In genomic region chr2:170772885-170773270, GRCm38 (mm10) we compare ENCODE assay signal across 18 mouse cellular contexts. TPM values are rescaled to one million over a fixed set of nuclear protein-coding genes. Genes with fewer than 3 reads are reported as not detected.
DNase-seq lines count a peak whose midpoint lies in the region; ATAC-seq and TF ChIP-seq lines count a peak whose summit lies in the region.
"Had no signal": no experiment of that assay in that cellular context is flagged by ENCODE, and none has a peak within 500 bp of the region (broad histone marks: within the 10 kb centered on the region; RNA-seq: fewer than 3 reads in every experiment).

No protein-coding gene starts in this region.

- no peak overlapping the region for H3K4me2 ChIP-seq in forebrain, embryonic 11.5 days (ENCODE audit: low read depth, low read length, severe bottlenecking)
- H3K4me2 ChIP-seq in hindbrain, embryonic 14.5 days (replicated peaks) = peak overlapping the region; percentile 36
- no peak overlapping the region for H3K4me2 ChIP-seq in midbrain, postnatal 0 days (ENCODE audit: low read depth, low read length, poor library complexity, severe bottlenecking)

- no peak for DNase-seq in layer of hippocampus, adult 2 months (ENCODE audit: low spot score in 2 of 2)
- DNase-seq in layer of hippocampus, adult 9-10 months (ENCODE audit: low spot score) = no peak
- no peak for DNase-seq in forebrain, embryonic 11.5 days (ENCODE audit: low spot score)
- DNase-seq in hindbrain, embryonic 14.5 days (ENCODE audit: low spot score) = no peak
- DNase-seq in midbrain, postnatal 0 days (ENCODE audit: low spot score) = no peak
- no peak for DNase-seq in yolk sac, embryonic 10.5 days (ENCODE audit: low spot score)
- no peak for DNase-seq in gastrocnemius, adult 18-20 months (ENCODE audit: low spot score)
- DNase-seq in adrenal gland, adult 2 months = no peak
- DNase-seq: layer of hippocampus, adult 9-11 months; liver, postnatal 0 days; lung, postnatal 4 days; thymus, postnatal 25 days had no signal

- no peaks in the 10 kb centered on the region for H3K36me3 ChIP-seq in forebrain, embryonic 11.5 days (ENCODE audit: control insufficient read depth, insufficient read depth, low read length)
- H3K36me3 ChIP-seq in hindbrain, embryonic 14.5 days (replicated peaks; ENCODE audit: control insufficient read depth, insufficient read depth) = no peaks in the 10 kb centered on the region
- H3K36me3 ChIP-seq in midbrain, postnatal 0 days (ENCODE audit: insufficient read depth, low read length) = no peaks in the 10 kb centered on the region
- H3K36me3 ChIP-seq: G1E; kidney, embryonic 15.5 days; limb, embryonic 13.5 days had no signal

- peaks cover 10% of the 10 kb centered on the region; the same call in 1 of the 2 replicates for H3K4me1 ChIP-seq in forebrain, embryonic 11.5 days (replicated peaks; ENCODE audit: control insufficient read depth, insufficient read depth, low read length)
- H3K4me1 ChIP-seq in hindbrain, embryonic 14.5 days (replicated peaks; ENCODE audit: control insufficient read depth, insufficient read depth, low read length) = peaks cover 33% of the 10 kb centered on the region
- H3K4me1 ChIP-seq in midbrain, postnatal 0 days (ENCODE audit: insufficient read depth, low read length) = peaks cover 9% of the 10 kb centered on the region; the same call in 1 of the 2 replicates

- H3K27ac ChIP-seq in layer of hippocampus, adult 2 months = peak overlapping the region; percentile 64
- H3K27ac ChIP-seq in forebrain, embryonic 11.5 days (ENCODE audit: low read depth, low read length) = peak overlapping the region; percentile 71; the same call in 1 of the 2 replicates
- peak overlapping the region; percentile 66 for H3K27ac ChIP-seq in hindbrain, embryonic 14.5 days
- peak overlapping the region; percentile 75 for H3K27ac ChIP-seq in midbrain, postnatal 0 days (ENCODE audit: low read depth, low read length)
- H3K27ac ChIP-seq: kidney, embryonic 15.5 days; limb, embryonic 13.5 days had no signal

- ATAC-seq in forebrain, embryonic 11.5 days (replicated peaks; ENCODE audit: low FRiP score) = no peak
- no peak for ATAC-seq in hindbrain, embryonic 14.5 days (ENCODE audit: low FRiP score)
- ATAC-seq in midbrain, postnatal 0 days (ENCODE audit: low FRiP score) = 0 out of 2 replicates have a peak, but pooled peaks have one; percentile 7
- ATAC-seq: inflammation-experienced regulatory T-cells, adult 6 months; liver, postnatal 0 days had no signal

- WGBS in forebrain, embryonic 11.5 days = 19% methylated on average over 8 of the region's 8 CpGs
- WGBS in hindbrain, embryonic 14.5 days = 20% methylated on average over 8 of the region's 8 CpGs
- WGBS in midbrain, postnatal 0 days = 22% methylated on average over 8 of the region's 8 CpGs

- H3K9me3 ChIP-seq in forebrain, embryonic 11.5 days (ENCODE audit: control insufficient read depth, low read length) = no peaks in the 10 kb centered on the region
- no peaks in the 10 kb centered on the region for H3K9me3 ChIP-seq in hindbrain, embryonic 14.5 days (ENCODE audit: control insufficient read depth, low read length)
- no peaks in the 10 kb centered on the region for H3K9me3 ChIP-seq in midbrain, postnatal 0 days (ENCODE audit: low read length)
- H3K9me3 ChIP-seq: kidney, embryonic 15.5 days; limb, embryonic 13.5 days had no signal

- H3K4me3 ChIP-seq in layer of hippocampus, adult 2 months = peak overlapping the region; percentile 26
- no peak overlapping the region for H3K4me3 ChIP-seq in forebrain, embryonic 11.5 days (ENCODE audit: low read depth, low read length)
- H3K4me3 ChIP-seq in hindbrain, embryonic 14.5 days (replicated peaks; ENCODE audit: low read length) = no peak overlapping the region
- no peak overlapping the region for H3K4me3 ChIP-seq in midbrain, postnatal 0 days (ENCODE audit: low read depth, low read length)
- H3K4me3 ChIP-seq: erythroblast, embryonic 14.5 days; myocyte had no signal

- no peak for TF ChIP-seq CTCF in layer of hippocampus, adult 2 months (conservative IDR thresholded peaks at IDR 0.05)
- no peak for TF ChIP-seq CTCF in midbrain, postnatal 0 days (IDR thresholded peaks at IDR 0.05)

- no peak overlapping the region for H3K9ac ChIP-seq in forebrain, embryonic 11.5 days (ENCODE audit: low read length)
- H3K9ac ChIP-seq in hindbrain, embryonic 14.5 days = no peak overlapping the region
- no peak overlapping the region for H3K9ac ChIP-seq in midbrain, postnatal 0 days (replicated peaks; ENCODE audit: low read length, poor library complexity, severe bottlenecking)
- H3K9ac ChIP-seq: kidney, embryonic 15.5 days; liver, postnatal 0 days had no signal

- H3K27me3 ChIP-seq in forebrain, embryonic 11.5 days (ENCODE audit: control insufficient read depth, insufficient read depth, low read length) = no peaks in the 10 kb centered on the region
- no peaks in the 10 kb centered on the region for H3K27me3 ChIP-seq in hindbrain, embryonic 14.5 days (ENCODE audit: control insufficient read depth, insufficient read depth, low read length)
- H3K27me3 ChIP-seq in midbrain, postnatal 0 days (ENCODE audit: insufficient read depth, low read length) = no peaks in the 10 kb centered on the region
- H3K27me3 ChIP-seq: kidney, embryonic 15.5 days had no signal

RNA-seq across cellular contexts. Expression of gene Dok5, which starts 41.3 kb away (rescaled TPM):
- 10 to 100 TPM; 12.5 to 14.7 TPM for total RNA-seq in layer of hippocampus, adult 2 months (2021)
- 6.2 and 8.1 TPM in 2 replicates for polyA plus RNA-seq in forebrain, embryonic 11.5 days (2014; fragmentation: Nextera tagmentation; extraction: Ambion mirVana)
- polyA plus RNA-seq in hindbrain, embryonic 14.5 days (2014; fragmentation: Nextera tagmentation; extraction: Ambion mirVana) = 59.1 and 60.3 TPM in 2 replicates
- 27.0 and 29.3 TPM in 2 replicates for total RNA-seq in midbrain, postnatal 0 days (2014; rRNA removed)
- 35.2 and 36.9 TPM in 2 replicates for polyA plus RNA-seq in midbrain, postnatal 0 days (2015; fragmentation: Nextera tagmentation; extraction: Ambion mirVana)
- 1 to 10 TPM; 2.8 to 3.8 TPM for total RNA-seq in gastrocnemius, adult 18-20 months (2021)
- total RNA-seq in adrenal gland, adult 2 months (2021) = under 1 TPM; 0.26 to 0.41 TPM
- 0.27 and 0.45 TPM in 2 replicates for polyA plus RNA-seq in adrenal gland, adult 2 months (2012; rRNA removed)
- polyA plus RNA-seq: erythroblast, embryonic 14.5 days; G1E; inflammation-experienced regulatory T-cells, adult 6 months had no signal
